ENCODE assay signal across 9 mouse cellular contexts in the genomic region with DNA sequence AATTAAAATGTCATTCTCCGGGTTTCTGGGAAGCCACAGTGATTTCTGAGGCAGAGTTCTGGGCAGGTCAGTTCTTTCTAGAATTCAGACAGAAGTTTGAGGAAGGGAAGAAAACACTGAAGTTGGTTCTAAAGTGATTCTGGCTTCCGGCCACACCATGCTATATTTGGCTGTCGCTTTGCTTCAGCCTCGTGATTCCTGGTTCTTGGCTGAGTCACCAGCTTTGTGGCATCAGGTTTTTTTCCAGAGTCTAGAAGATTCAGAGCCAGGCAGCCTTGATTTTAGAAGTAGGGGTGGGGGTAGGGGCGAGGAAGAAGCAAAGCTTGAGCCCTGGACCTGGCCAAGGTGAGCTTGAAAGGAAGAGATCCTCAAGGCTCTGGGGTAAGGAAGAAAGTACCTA. TPM values are rescaled to one million over a fixed set of nuclear protein-coding genes. Genes with fewer than 3 reads are reported as not detected.
DNase-seq lines count a peak whose midpoint lies in the region; ATAC-seq and TF ChIP-seq lines count a peak whose summit lies in the region.
"Had no signal": no experiment of that assay in that cellular context is flagged by ENCODE, and none has a peak within 500 bp of the region (broad histone marks: within the 10 kb centered on the region; RNA-seq: fewer than 3 reads in every experiment).

No protein-coding gene starts in this region.

- no peak overlapping the region for H3K4me3 ChIP-seq in midbrain, embryonic 10.5 days
- no peak overlapping the region for H3K4me3 ChIP-seq in midbrain, embryonic 14.5 days (replicated peaks; ENCODE audit: low read depth, low read length)
- no peak overlapping the region for H3K4me3 ChIP-seq in intestine, embryonic 14.5 days (ENCODE audit: low read depth, low read length)
- no peak overlapping the region for H3K4me3 ChIP-seq in neural tube, embryonic 15.5 days (replicated peaks)
- H3K4me3 ChIP-seq: limb, embryonic 13.5 days had no signal

- peaks cover 50% of the 10 kb centered on the region for H3K4me1 ChIP-seq in midbrain, embryonic 10.5 days
- peaks cover 40% of the 10 kb centered on the region for H3K4me1 ChIP-seq in midbrain, embryonic 14.5 days (ENCODE audit: control insufficient read depth, insufficient read depth, low read length)
- H3K4me1 ChIP-seq in intestine, embryonic 14.5 days (replicated peaks; ENCODE audit: control insufficient read depth, insufficient read depth, low read length), result peaks cover 28% of the 10 kb centered on the region
- H3K4me1 ChIP-seq in neural tube, embryonic 15.5 days, result peaks cover 48% of the 10 kb centered on the region

- WGBS in midbrain, embryonic 10.5 days, result 86% methylated on average over 5 of the region's 5 CpGs
- 88% methylated on average over 5 of the region's 5 CpGs for WGBS in midbrain, embryonic 14.5 days
- 71% methylated on average over 5 of the region's 5 CpGs for WGBS in intestine, embryonic 14.5 days
- WGBS in neural tube, embryonic 15.5 days, result 79% methylated on average over 5 of the region's 5 CpGs

- H3K9me3 ChIP-seq in midbrain, embryonic 10.5 days (replicated peaks), result no peaks in the 10 kb centered on the region
- H3K9me3 ChIP-seq in midbrain, embryonic 14.5 days (ENCODE audit: control insufficient read depth, low read length), result no peaks in the 10 kb centered on the region
- H3K9me3 ChIP-seq in intestine, embryonic 14.5 days (ENCODE audit: control insufficient read depth, low read length), result no peaks in the 10 kb centered on the region
- H3K9me3 ChIP-seq in neural tube, embryonic 15.5 days (replicated peaks), result no peaks in the 10 kb centered on the region
- H3K9me3 ChIP-seq: limb, embryonic 13.5 days had no signal

- no peak for TF ChIP-seq CTCF in brain, embryonic 14.5 days (IDR thresholded peaks at IDR 0.05; ENCODE audit: borderline replicate concordance, extremely low read depth, insufficient read depth, insufficient read length)

- intact Hi-C loops in gastrocnemius, postnatal 14 days (cut with DNase I; ENCODE audit: low total_unique reads), result no loop called here
- intact Hi-C loops in left cerebral cortex, postnatal 10 days (cut with DNase I), result no loop called here

- H3K27ac ChIP-seq in midbrain, embryonic 10.5 days (replicated peaks), result peak overlapping the region; percentile 100
- H3K27ac ChIP-seq in midbrain, embryonic 14.5 days (replicated peaks; ENCODE audit: low read depth, low read length), result no peak overlapping the region
- H3K27ac ChIP-seq in intestine, embryonic 14.5 days (ENCODE audit: low read depth), result peak overlapping the region; percentile 97
- H3K27ac ChIP-seq in neural tube, embryonic 15.5 days (replicated peaks), result peak overlapping the region; percentile 97; the same call in 1 of the 2 replicates

- no peaks in the 10 kb centered on the region for H3K27me3 ChIP-seq in midbrain, embryonic 10.5 days (ENCODE audit: low read depth, poor library complexity, severe bottlenecking)
- H3K27me3 ChIP-seq in midbrain, embryonic 14.5 days (ENCODE audit: control insufficient read depth, insufficient read depth, low read length), result no peaks in the 10 kb centered on the region
- no peaks in the 10 kb centered on the region for H3K27me3 ChIP-seq in intestine, embryonic 14.5 days (replicated peaks; ENCODE audit: control insufficient read depth, insufficient read depth, low read length)
- no peaks in the 10 kb centered on the region for H3K27me3 ChIP-seq in neural tube, embryonic 15.5 days (replicated peaks)
- H3K27me3 ChIP-seq: limb, embryonic 13.5 days had no signal

- peaks cover 12% of the 10 kb centered on the region for H3K36me3 ChIP-seq in midbrain, embryonic 10.5 days
- H3K36me3 ChIP-seq in midbrain, embryonic 14.5 days (ENCODE audit: control insufficient read depth, insufficient read depth, low read length), result no peaks in the 10 kb centered on the region
- H3K36me3 ChIP-seq in intestine, embryonic 14.5 days (ENCODE audit: control insufficient read depth, insufficient read depth, low read length), result peaks cover 6% of the 10 kb centered on the region
- no peaks in the 10 kb centered on the region for H3K36me3 ChIP-seq in neural tube, embryonic 15.5 days

- ATAC-seq in midbrain, embryonic 14.5 days (ENCODE audit: low FRiP score, low TSS enrichment), result no peak
- ATAC-seq in intestine, embryonic 14.5 days (replicated peaks; ENCODE audit: low FRiP score, low TSS enrichment, low read depth), result no peak
- no peak for ATAC-seq in neural tube, embryonic 15.5 days (ENCODE audit: low FRiP score)

- H3K4me2 ChIP-seq in midbrain, embryonic 14.5 days (ENCODE audit: low read length), result no peak overlapping the region
- H3K4me2 ChIP-seq in intestine, embryonic 14.5 days (ENCODE audit: low read length), result no peak overlapping the region
- H3K4me2 ChIP-seq in neural tube, embryonic 15.5 days, result no peak overlapping the region
- H3K4me2 ChIP-seq: limb, embryonic 13.5 days had no signal

- no peak for TF ChIP-seq POLR2A in brain, embryonic 14.5 days (IDR thresholded peaks at IDR 0.05; ENCODE audit: borderline replicate concordance, extremely low read depth, insufficient read depth, insufficient read length, poor library complexity, severe bottlenecking)

- DNase-seq in midbrain, embryonic 10.5 days (ENCODE audit: low spot score), result no peak
- no peak for DNase-seq in midbrain, embryonic 14.5 days
- peak; percentile 67 for DNase-seq in brain, embryonic 14.5 days (ENCODE audit: low read depth)
- DNase-seq in gastrocnemius, postnatal 14 days, result peak; percentile 52
- DNase-seq in intestine, embryonic 14.5 days (ENCODE audit: low spot score), result no peak
- DNase-seq in left cerebral cortex, postnatal 10 days (ENCODE audit: extremely low spot score in 1 of 2, low spot score in 2 of 2), result peak; percentile 82 to 87
- DNase-seq in embryo, embryonic 10.5 days (ENCODE audit: low spot score), result no peak

- no peak overlapping the region for H3K9ac ChIP-seq in midbrain, embryonic 14.5 days (replicated peaks; ENCODE audit: low read length)
- no peak overlapping the region for H3K9ac ChIP-seq in intestine, embryonic 14.5 days (ENCODE audit: low read length)
- no peak overlapping the region for H3K9ac ChIP-seq in neural tube, embryonic 15.5 days (replicated peaks)
- H3K9ac ChIP-seq: limb, embryonic 13.5 days had no signal

RNA-seq across cellular contexts. Expression of a gene that starts 1.6 kb away (rescaled TPM):
- polyA plus RNA-seq in midbrain, embryonic 10.5 days (2016; fragmentation: Nextera tagmentation; extraction: Ambion mirVana), result 957 and 1,129 TPM in 2 replicates
- 1,251 and 1,332 TPM in 2 replicates for polyA plus RNA-seq in midbrain, embryonic 14.5 days (2014; fragmentation: Nextera tagmentation; extraction: Ambion mirVana)
- 784 and 896 TPM in 2 replicates for polyA plus RNA-seq in brain, embryonic 14.5 days (2012; rRNA removed)
- 1,000 to 10,000 TPM in 1 of 2 experiments, 100 to 1,000 TPM in 1; 660 to 1,001 TPM for total RNA-seq in gastrocnemius, postnatal 14 days (2021)
- polyA plus RNA-seq in intestine, embryonic 14.5 days (2014; fragmentation: Nextera tagmentation; extraction: Ambion mirVana), result 949 and 989 TPM in 2 replicates
- total RNA-seq in left cerebral cortex, postnatal 10 days (2021), result 100 to 1,000 TPM; 831 to 842 TPM
- 1,353 and 1,380 TPM in 2 replicates for polyA plus RNA-seq in neural tube, embryonic 15.5 days (2015; fragmentation: Nextera tagmentation; extraction: Ambion mirVana)

RNA-seq across cellular contexts. Expression of a gene that starts 2.5 kb away (rescaled TPM):
- polyA plus RNA-seq in midbrain, embryonic 10.5 days (2016; fragmentation: Nextera tagmentation; extraction: Ambion mirVana), result 0.56 and 0.57 TPM in 2 replicates
- 0.42 and 0.58 TPM in 2 replicates for polyA plus RNA-seq in midbrain, embryonic 14.5 days (2014; fragmentation: Nextera tagmentation; extraction: Ambion mirVana)
- 0.34 and 0.58 TPM in 2 replicates for polyA plus RNA-seq in brain, embryonic 14.5 days (2012; rRNA removed)
- total RNA-seq in gastrocnemius, postnatal 14 days (2021), result not detected
- polyA plus RNA-seq in intestine, embryonic 14.5 days (2014; fragmentation: Nextera tagmentation; extraction: Ambion mirVana), result 0.15 and 0.30 TPM in 2 replicates
- total RNA-seq in left cerebral cortex, postnatal 10 days (2021), result under 1 TPM; 0.39 to 0.56 TPM
- polyA plus RNA-seq in neural tube, embryonic 15.5 days (2015; fragmentation: Nextera tagmentation; extraction: Ambion mirVana), result 0.59 and 0.74 TPM in 2 replicates

RNA-seq across cellular contexts. Expression of a gene that starts 42.3 kb away (rescaled TPM):
- 17.4 and 21.2 TPM in 2 replicates for polyA plus RNA-seq in midbrain, embryonic 10.5 days (2016; fragmentation: Nextera tagmentation; extraction: Ambion mirVana)
- polyA plus RNA-seq in midbrain, embryonic 14.5 days (2014; fragmentation: Nextera tagmentation; extraction: Ambion mirVana), result 8.5 and 9.8 TPM in 2 replicates
- 27.6 and 31.5 TPM in 2 replicates for polyA plus RNA-seq in brain, embryonic 14.5 days (2012; rRNA removed)
- 1 to 10 TPM; 3.6 to 4.0 TPM for total RNA-seq in gastrocnemius, postnatal 14 days (2021)
- 9.6 and 11.3 TPM in 2 replicates for polyA plus RNA-seq in intestine, embryonic 14.5 days (2014; fragmentation: Nextera tagmentation; extraction: Ambion mirVana)
- total RNA-seq in left cerebral cortex, postnatal 10 days (2021), result 10 to 100 TPM; 12.2 to 14.5 TPM
- 9.9 and 10.9 TPM in 2 replicates for polyA plus RNA-seq in neural tube, embryonic 15.5 days (2015; fragmentation: Nextera tagmentation; extraction: Ambion mirVana)

RNA-seq across cellular contexts. Expression of a gene that starts 49.8 kb away (rescaled TPM):
- polyA plus RNA-seq in midbrain, embryonic 10.5 days (2016; fragmentation: Nextera tagmentation; extraction: Ambion mirVana), result 49.2 and 54.7 TPM in 2 replicates
- polyA plus RNA-seq in midbrain, embryonic 14.5 days (2014; fragmentation: Nextera tagmentation; extraction: Ambion mirVana), result 26.8 and 37.8 TPM in 2 replicates
- 13.0 and 23.5 TPM in 2 replicates for polyA plus RNA-seq in brain, embryonic 14.5 days (2012; rRNA removed)
- 1 to 10 TPM; 5.3 to 6.4 TPM for total RNA-seq in gastrocnemius, postnatal 14 days (2021)
- polyA plus RNA-seq in intestine, embryonic 14.5 days (2014; fragmentation: Nextera tagmentation; extraction: Ambion mirVana), result 48.4 and 50.9 TPM in 2 replicates
- total RNA-seq in left cerebral cortex, postnatal 10 days (2021), result 10 to 100 TPM; 81.3 to 83.6 TPM
- 37.3 and 40.6 TPM in 2 replicates for polyA plus RNA-seq in neural tube, embryonic 15.5 days (2015; fragmentation: Nextera tagmentation; extraction: Ambion mirVana)

RNA-seq across cellular contexts. Expression of a gene that starts 50.7 kb away (rescaled TPM):
- polyA plus RNA-seq in midbrain, embryonic 10.5 days (2016; fragmentation: Nextera tagmentation; extraction: Ambion mirVana), result 48.1 and 52.3 TPM in 2 replicates
- 22.8 and 26.8 TPM in 2 replicates for polyA plus RNA-seq in midbrain, embryonic 14.5 days (2014; fragmentation: Nextera tagmentation; extraction: Ambion mirVana)
- polyA plus RNA-seq in brain, embryonic 14.5 days (2012; rRNA removed), result 43.1 and 45.0 TPM in 2 replicates
- 10 to 100 TPM; 55.0 to 80.1 TPM for total RNA-seq in gastrocnemius, postnatal 14 days (2021)
- polyA plus RNA-seq in intestine, embryonic 14.5 days (2014; fragmentation: Nextera tagmentation; extraction: Ambion mirVana), result 47.6 and 50.8 TPM in 2 replicates
- total RNA-seq in left cerebral cortex, postnatal 10 days (2021), result 10 to 100 TPM; 49.1 to 52.9 TPM
- polyA plus RNA-seq in neural tube, embryonic 15.5 days (2015; fragmentation: Nextera tagmentation; extraction: Ambion mirVana), result 50.5 and 55.5 TPM in 2 replicates

Comparison
In these comparisons a context has a peak if more than half of its experiments do, and no peak if none do; other contexts are left out.
1. DNase-seq: peak in brain, embryonic 14.5 days (single experiment), gastrocnemius, postnatal 14 days (single experiment) and left cerebral cortex, postnatal 10 days (2 of 2); none in midbrain, embryonic 10.5 days (single experiment), midbrain, embryonic 14.5 days (single experiment), intestine, embryonic 14.5 days (single experiment) and embryo, embryonic 10.5 days (single experiment).